Mouse (Mus musculus) midbrain, embryonic 11.5 days (tissue): ENCODE data around the gene Tmeff1. TPM values are rescaled to one million over a fixed set of nuclear protein-coding genes. Genes with fewer than 3 reads are reported as not detected.

Experiments used
- ATAC-seq: fragments of 200-750 bp; cut with Nextera tagmentation; 2 replicates; pipeline ENCODE4 v1.8.0; 2017; ENCODE audit warnings: moderate TSS enrichment, moderate library complexity; ENCODE audit not compliant: low FRiP score
- DNase-seq: peaks from one replicate; pipeline ENCODE4 v3.0.0; 2015; ENCODE audit warnings: low spot score; ENCODE audit errors: missing footprints
- H3K27ac ChIP-seq: fragments of 300-500 bp; sonication (generic); 2 replicates; pipeline ENCODE4 v1.5.1; 2014; ENCODE audit warnings: low read depth, low read length
- H3K27me3 ChIP-seq: fragments of 300-500 bp; sonication (generic); 2 replicates; pipeline ENCODE4 v1.6.1; 2014; ENCODE audit warnings: mild to moderate bottlenecking, low read length, moderate library complexity, mixed read lengths; ENCODE audit not compliant: control insufficient read depth, insufficient read depth
- H3K36me3 ChIP-seq: fragments of 300-500 bp; sonication (generic); 2 replicates; pipeline ENCODE4 v1.6.1; 2014; ENCODE audit warnings: mild to moderate bottlenecking, low read length, moderate library complexity, mixed read lengths; ENCODE audit not compliant: control insufficient read depth, insufficient read depth
- H3K4me1 ChIP-seq: fragments of 300-500 bp; sonication (generic); 2 replicates; pipeline ENCODE4 v1.6.1; 2014; ENCODE audit warnings: low read length; ENCODE audit not compliant: control insufficient read depth, insufficient read depth
- H3K4me2 ChIP-seq: fragments of 300-500 bp; sonication (generic); 2 replicates; pipeline ENCODE4 v1.6.1; 2014; ENCODE audit warnings: mild to moderate bottlenecking, moderate library complexity
- H3K4me3 ChIP-seq: fragments of 300-500 bp; sonication (generic); 2 replicates; pipeline ENCODE4 v1.5.1; 2014; ENCODE audit warnings: low read depth, low read length
- H3K9ac ChIP-seq: fragments of 300-500 bp; sonication (generic); 2 replicates; pipeline ENCODE4 v1.6.1; 2014; ENCODE audit warnings: low read length
- H3K9me3 ChIP-seq: fragments of 300-500 bp; sonication (generic); 2 replicates; pipeline ENCODE4 v1.6.1; 2016; ENCODE audit warnings: low read length; ENCODE audit not compliant: control insufficient read depth
- WGBS: fragments of 180-500 bp; shearing (Covaris S2); extraction: QIAGEN DNeasy Blood & Tissue Kit; methylation state at CpG from one replicate; pipeline ENCODE4 v1.1.7; 2014; 5-methylcytosine and 5-hydroxymethylcytosine counted together
- polyA plus RNA-seq: library from polyadenylated mRNA; unstranded; fragments of >200 nt; fragmentation: Nextera tagmentation; extraction: Ambion mirVana; gene quantifications from 2 replicates; pipeline ENCODE4 v1.2.1, GENCODE M21; 2014

The Tmeff1 gene
- polyA plus RNA-seq, 1 experiment from 2014 or later, result 258 TPM

GRCm38 (mm10) chr4:48697302-48697701 lies 112.3 kb downstream of the Tmeff1 start:
- DNase-seq, result peak; percentile 78
- Histone ChIP-seq H3K27ac (no peak overlapping the region), H3K9ac (no peak overlapping the region), H3K4me1 (no peaks in the 10 kb centered on the region), H3K4me3 (no peak overlapping the region), H3K36me3 (no peaks in the 10 kb centered on the region), H3K9me3 (no peaks in the 10 kb centered on the region), H3K27me3 (no peaks in the 10 kb centered on the region), H3K4me2 (no peak overlapping the region)
- no peak for ATAC-seq
- WGBS, result 61% methylated on average over 11 of the region's 11 CpGs

Other genes with a start within 250 kb of the Tmeff1 start
- gene Tex10, start 111.7 kb upstream of the Tmeff1 start, polyA plus RNA-seq, result 73.5 and 80.6 TPM in 2 replicates
- 77.6 and 81.8 TPM in 2 replicates for gene Msantd3, start 45.2 kb upstream of the Tmeff1 start, polyA plus RNA-seq
- gene Cavin4, start 78.3 kb downstream of the Tmeff1 start, polyA plus RNA-seq, result 1.6 and 2.1 TPM in 2 replicates